Mouse (Mus musculus) G1E-ER4 (cell line): Measurements from ENCODE around the gene Dnajb12. TPM values are rescaled to one million over a fixed set of nuclear protein-coding genes. Genes with fewer than 3 reads are reported as not detected.

Experiments
- GATA1 ChIP-seq: IDR thresholded peaks from one replicate; pipeline ENCODE4 v1.8.0; 2012; ENCODE audit warnings: low read length, inconsistent platforms
- polyA plus RNA-seq: library from polyadenylated mRNA; stranded (reverse); fragments of >175 nt; gene quantifications from 2 replicates; pipeline ENCODE4 v1.2.3, GENCODE M21; 2012

The Dnajb12 gene
- polyA plus RNA-seq, 1 experiment: 33.1 TPM

GRCm38 (mm10) chr10:59916649-59917048 is 37.3 kb downstream of the Dnajb12 start:
- no peak for TF ChIP-seq GATA1

- no peak for TF ChIP-seq GATA1
These were observed 38.8 kb downstream of the Dnajb12 start for GRCm38 (mm10) chr10:59918111-59918510.

- no peak for TF ChIP-seq GATA1
These were observed 40.3 kb downstream of the Dnajb12 start for GRCm38 (mm10) chr10:59919494-59920181.

GRCm38 (mm10) chr10:59920485-59920809 is 41.1 kb downstream of the Dnajb12 start:
- TF ChIP-seq GATA1: no peak

GRCm38 (mm10) chr10:59920810-59921681 is 41.7 kb downstream of the Dnajb12 start:
- no peak for TF ChIP-seq GATA1

- no peak for TF ChIP-seq GATA1
These were observed 44.1 kb downstream of the Dnajb12 start for GRCm38 (mm10) chr10:59923493-59923892.

GRCm38 (mm10) chr10:59924305-59924704 is 44.9 kb downstream of the Dnajb12 start:
- TF ChIP-seq GATA1: no peak

- TF ChIP-seq GATA1: no peak
These were observed 49.8 kb downstream of the Dnajb12 start for GRCm38 (mm10) chr10:59929205-59929604.

GRCm38 (mm10) chr10:59930996-59931395 is 51.6 kb downstream of the Dnajb12 start:
- no peak for TF ChIP-seq GATA1

- no peak for TF ChIP-seq GATA1
These were observed 53.2 kb downstream of the Dnajb12 start for GRCm38 (mm10) chr10:59932521-59932920.

- TF ChIP-seq GATA1: no peak
These were observed 54.7 kb downstream of the Dnajb12 start for GRCm38 (mm10) chr10:59934039-59934438.

GRCm38 (mm10) chr10:59936058-59936856 is 56.9 kb downstream of the Dnajb12 start:
- no peak for TF ChIP-seq GATA1

- TF ChIP-seq GATA1: no peak
These were observed 59.3 kb downstream of the Dnajb12 start for GRCm38 (mm10) chr10:59938662-59939061.

GRCm38 (mm10) chr10:59939081-59939480 is 59.7 kb downstream of the Dnajb12 start:
- no peak for TF ChIP-seq GATA1

- TF ChIP-seq GATA1: no peak
These were observed 63.0 kb downstream of the Dnajb12 start for GRCm38 (mm10) chr10:59942281-59942846.
